Mouse (Mus musculus) MEL (cell line): ENCODE measurements around the gene Gbp8. TPM values are rescaled to one million over a fixed set of nuclear protein-coding genes. Genes with fewer than 3 reads are reported as not detected.
"Not testable (repeated sequence)": the region's sequence is repeated elsewhere in the genome, so short reads cannot be mapped to it uniquely, and the experiment has no call there.

Experiments used
- DNase-seq: peaks from one replicate; pipeline ENCODE4 v3.0.0; 2011; ENCODE audit warnings: low read depth, low spot score
- H3K27ac ChIP-seq: 2 replicates; pipeline ENCODE4 v1.5.1; 2012; ENCODE audit warnings: low read depth, mild to moderate bottlenecking, control low read depth, low read length, moderate library complexity; ENCODE audit not compliant: control insufficient read depth
- H3K27me3 ChIP-seq, 2 experiments: fragments of 150-350 bp in 1 of 2; sonication (generic) in 1 of 2; 2 replicates each; pipeline ENCODE4 v1.6.1; 2012; ENCODE audit warnings: low read length in 2 of 2, mild to moderate bottlenecking in 2 of 2, improper control_type of control experiment in 1 of 2, moderate library complexity in 1 of 2; ENCODE audit not compliant: insufficient read depth in 2 of 2, control insufficient read depth in 1 of 2
- H3K36me3 ChIP-seq, 2 experiments: 2 replicates each; pipeline ENCODE4 v1.6.1; 2012 to 2014; ENCODE audit warnings: low read length in 2 of 2, improper control_type of control experiment in 1 of 2, inconsistent platforms in 1 of 2, mild to moderate bottlenecking in 1 of 2; ENCODE audit not compliant: insufficient read depth in 2 of 2, control insufficient read depth in 1 of 2
- H3K4me1 ChIP-seq, 2 experiments: fragments of 150-350 bp in 1 of 2; sonication (generic) in 1 of 2; 2 replicates each; pipeline ENCODE4 v1.6.1; 2012; ENCODE audit warnings: low read length in 2 of 2, improper control_type of control experiment in 1 of 2, mild to moderate bottlenecking in 1 of 2; ENCODE audit not compliant: insufficient read depth in 2 of 2, control insufficient read depth in 1 of 2
- H3K4me3 ChIP-seq, 2 experiments: fragments of 150-350 bp in 1 of 2; sonication (generic) in 1 of 2; 2 replicates each; pipeline ENCODE4 v1.5.1; 2012; ENCODE audit warnings: low read depth in 2 of 2, low read length in 2 of 2, mild to moderate bottlenecking in 2 of 2, moderate library complexity in 2 of 2, control low read depth in 1 of 2, improper control_type of control experiment in 1 of 2; ENCODE audit not compliant: control insufficient read depth in 1 of 2, insufficient read depth in 1 of 2
- H3K79me2 ChIP-seq: 2 replicates; pipeline ENCODE4 v1.6.1; 2012; ENCODE audit warnings: mild to moderate bottlenecking, low read length, moderate library complexity; ENCODE audit not compliant: control insufficient read depth, poor library complexity, insufficient read depth
- H3K9ac ChIP-seq: 2 replicates; pipeline ENCODE4 v1.6.1; 2012; ENCODE audit warnings: low read depth, mild to moderate bottlenecking, control low read depth, low read length, moderate library complexity; ENCODE audit not compliant: control insufficient read depth, poor library complexity, severe bottlenecking
- H3K9me3 ChIP-seq: fragments of 150-350 bp; sonication (generic); replicated peaks from 2 replicates; pipeline ENCODE4 v1.6.1; 2012; ENCODE audit warnings: mild to moderate bottlenecking, low read length, improper control_type of control experiment, moderate library complexity; ENCODE audit not compliant: insufficient read depth
- CHD1 ChIP-seq: IDR thresholded peaks from 2 replicates; pipeline ENCODE4 v1.6.1; 2012; ENCODE audit warnings: low read depth, mild to moderate bottlenecking, inconsistent platforms, low read length, improper control_type of control experiment
- ELF1 ChIP-seq: IDR thresholded peaks from 2 replicates; pipeline ENCODE4 v1.6.1; 2014; ENCODE audit warnings: low read depth, mild to moderate bottlenecking, inconsistent platforms, low read length, improper control_type of control experiment, moderate library complexity
- GABPA ChIP-seq: IDR thresholded peaks from 2 replicates; pipeline ENCODE4 v1.6.1; 2012; ENCODE audit warnings: low read depth, mild to moderate bottlenecking, inconsistent platforms, low read length, improper control_type of control experiment, moderate library complexity
- HCFC1 ChIP-seq: IDR thresholded peaks from 2 replicates; pipeline ENCODE4 v1.6.1; 2012; ENCODE audit warnings: low read depth, mild to moderate bottlenecking, inconsistent platforms, low read length, improper control_type of control experiment, moderate library complexity
- KAT2A ChIP-seq: conservative IDR thresholded peaks from 2 replicates; pipeline ENCODE4 v1.6.1; 2012; ENCODE audit warnings: low read depth, low read length, improper control_type of control experiment, inconsistent platforms
- MEF2A ChIP-seq: IDR thresholded peaks from 2 replicates; pipeline ENCODE4 v1.6.1; 2014; ENCODE audit warnings: low read depth, mild to moderate bottlenecking, inconsistent platforms, low read length, improper control_type of control experiment; ENCODE audit not compliant: poor library complexity, insufficient replicate concordance, severe bottlenecking; ENCODE audit errors: extremely low read depth
- MYB ChIP-seq: IDR thresholded peaks from 2 replicates; pipeline ENCODE4 v1.6.1; 2011; ENCODE audit warnings: mild to moderate bottlenecking, low read depth, low read length, improper control_type of control experiment
- POLR2A ChIP-seq, 2 experiments: IDR thresholded peaks; 2 replicates each; pipeline ENCODE4 v1.6.1; 2011 to 2012; ENCODE audit warnings: low read length in 2 of 2, mild to moderate bottlenecking in 2 of 2, control low read depth in 1 of 2, improper control_type of control experiment in 1 of 2, low read depth in 1 of 2, moderate library complexity in 1 of 2; ENCODE audit not compliant: control insufficient read depth in 1 of 2, insufficient read depth in 1 of 2, poor library complexity in 1 of 2
- POLR2AphosphoS2 ChIP-seq: IDR thresholded peaks from 2 replicates; pipeline ENCODE4 v1.6.1; 2011; ENCODE audit warnings: low read length, improper control_type of control experiment
- SIN3A ChIP-seq: IDR thresholded peaks from 2 replicates; pipeline ENCODE4 v1.6.1; 2012; ENCODE audit warnings: low read length, improper control_type of control experiment, inconsistent platforms
- TAL1 ChIP-seq: IDR thresholded peaks from 2 replicates; pipeline ENCODE4 v1.6.1; 2012; ENCODE audit warnings: mild to moderate bottlenecking, inconsistent platforms, low read length, moderate library complexity, mixed read lengths
- USF2 ChIP-seq, 2 experiments: IDR thresholded peaks; 2 replicates each; pipeline ENCODE4 v1.6.1; 2011 to 2012; ENCODE audit warnings: improper control_type of control experiment in 2 of 2, low read length in 2 of 2, borderline replicate concordance in 1 of 2, inconsistent platforms in 1 of 2, low read depth in 1 of 2, mild to moderate bottlenecking in 1 of 2; ENCODE audit not compliant: insufficient read depth in 1 of 2
- ZKSCAN1 ChIP-seq: IDR thresholded peaks from 2 replicates; pipeline ENCODE4 v1.6.1; 2012; ENCODE audit warnings: low read depth, mild to moderate bottlenecking, inconsistent platforms, low read length, improper control_type of control experiment, moderate library complexity
- ZNF384 ChIP-seq: IDR thresholded peaks from 2 replicates; pipeline ENCODE4 v1.6.1; 2012; ENCODE audit warnings: low read depth, mild to moderate bottlenecking, inconsistent platforms, low read length, improper control_type of control experiment
- polyA plus RNA-seq, 2 experiments: library from polyadenylated mRNA; stranded (reverse) in 1 of 2; unstranded in 1 of 2; fragments of >175 nt in 1 of 2; fragments of >200 nt in 1 of 2; gene quantifications; 2 replicates each; pipeline versions ENCODE4 v1.2.1 to v1.2.4; 2012; ENCODE audit warnings: low replicate concordance in 2 of 2, low read depth in 1 of 2; ENCODE audit not compliant: insufficient read length in 2 of 2, insufficient read depth in 1 of 2, missing spikeins in 1 of 2
- total RNA-seq: library from RNA; depleted of rRNA; stranded (reverse); fragments of 300-350 nt; gene quantifications from 2 replicates; pipeline ENCODE4 v1.2.3, GENCODE M21; 2012

Gene Gbp8
- total and polyA plus RNA-seq, 3 experiments = not detected

- Histone ChIP-seq H3K36me3 (no peaks in the 10 kb centered on the region), H3K4me3 (no peak overlapping the region), H3K79me2 (no peaks in the 10 kb centered on the region), H3K9ac (no peak overlapping the region), H3K27ac (no peak overlapping the region), H3K27me3 (no peaks in the 10 kb centered on the region), H3K9me3 (no peaks in the 10 kb centered on the region), H3K4me1 (no peaks in the 10 kb centered on the region)
- TF ChIP-seq KAT2A (no peak), ZNF384 (no peak)
- no peak for DNase-seq
Measured at GRCm38 (mm10) chr5:105156582-105156981, 17.2 kb upstream of the Gbp8 start.

DNA sequence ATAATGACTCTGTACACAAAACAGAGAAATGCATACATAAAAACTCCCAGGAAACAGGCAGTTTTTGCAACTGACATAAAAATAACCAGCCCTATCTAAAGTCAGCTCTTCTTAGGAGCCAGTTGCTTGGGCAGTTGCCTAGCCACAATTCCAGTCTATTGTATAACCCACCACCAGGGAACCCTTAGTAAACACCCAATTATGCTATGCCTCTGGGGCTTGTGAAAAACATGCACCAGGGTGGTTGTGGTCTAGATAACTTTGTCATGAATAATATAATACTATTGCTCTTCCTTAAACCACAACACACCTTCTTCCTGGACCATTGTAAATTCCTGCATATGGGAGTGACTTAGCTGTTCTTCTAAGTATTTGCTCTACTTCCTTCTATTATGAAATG is 14.7 kb upstream of the Gbp8 start:
- TF ChIP-seq MEF2A (no peak), GABPA (no peak), ELF1 (no peak), USF2 (IDR thresholded peaks at IDR 0.05; ENCODE audit: borderline replicate concordance in 1 of 2, insufficient read depth in 1 of 2, low read depth in 1 of 2, low read length in 2 of 2) (no peak), MYB (no peak), POLR2A (IDR thresholded peaks at IDR 0.05; ENCODE audit: control insufficient read depth in 1 of 2, insufficient read depth in 1 of 2, low read depth in 1 of 2, low read length in 2 of 2, poor library complexity in 1 of 2) (no peak), TAL1 (no peak), ZKSCAN1 (no peak), HCFC1 (no peak), ZNF384 (no peak), SIN3A (no peak), POLR2AphosphoS2 (no peak), CHD1 (no peak)
- no peaks in the 10 kb centered on the region for H3K4me1 ChIP-seq
- H3K27me3 ChIP-seq = no peaks in the 10 kb centered on the region
- H3K36me3 ChIP-seq = no peaks in the 10 kb centered on the region
- no peak overlapping the region for H3K9ac ChIP-seq
- no peaks in the 10 kb centered on the region for H3K79me2 ChIP-seq
- DNase-seq = no peak
- no peak overlapping the region for H3K4me3 ChIP-seq
- H3K27ac ChIP-seq = no peak overlapping the region
- H3K9me3 ChIP-seq = no peaks in the 10 kb centered on the region

- H3K79me2 ChIP-seq, H3K9me3 ChIP-seq, H3K4me3 ChIP-seq, H3K36me3 ChIP-seq, DNase-seq, H3K27me3 ChIP-seq, H3K27ac ChIP-seq, H3K9ac ChIP-seq, H3K4me1 ChIP-seq: not testable (repeated sequence)
Measured at GRCm38 (mm10) chr5:105148062-105148461, 8.7 kb upstream of the Gbp8 start.
